Mouse (Mus musculus) cerebellum, postnatal 36 days (tissue): Measurements from ENCODE around the gene Rims1.

Experiments used
- DNase-seq, 2 experiments: peaks; one replicate each; pipeline ENCODE4 v3.0.0; 2021 to 2022; ENCODE audit warnings: mixed read lengths in 2 of 2

Rims1 gene

GRCm38 (mm10) chr1:22338914-22339313 is 466.9 kb downstream of the Rims1 start:
- no peak for DNase-seq

GRCm38 (mm10) chr1:22320941-22321676 is 484.7 kb downstream of the Rims1 start:
- no peak for DNase-seq

- DNase-seq: no peak
Measured at GRCm38 (mm10) chr1:22315537-22315936, 490.3 kb downstream of the Rims1 start.

GRCm38 (mm10) chr1:22311471-22311870 is 494.3 kb downstream of the Rims1 start:
- no peak for DNase-seq

GRCm38 (mm10) chr1:22306519-22306918 is 499.3 kb downstream of the Rims1 start:
- no peak for DNase-seq

- DNase-seq: no peak
Measured at GRCm38 (mm10) chr1:22305932-22306331, 499.9 kb downstream of the Rims1 start.

- DNase-seq: no peak
Measured at GRCm38 (mm10) chr1:22293953-22294352, 511.8 kb downstream of the Rims1 start.

GRCm38 (mm10) chr1:22293310-22293709 is 512.5 kb downstream of the Rims1 start:
- no peak for DNase-seq

GRCm38 (mm10) chr1:22286807-22287206 is 519.0 kb downstream of the Rims1 start:
- no peak for DNase-seq

GRCm38 (mm10) chr1:22279954-22280353 is 525.8 kb downstream of the Rims1 start:
- no peak for DNase-seq

GRCm38 (mm10) chr1:22274081-22274480 is 531.7 kb downstream of the Rims1 start:
- no peak for DNase-seq

- DNase-seq: no peak
Measured at GRCm38 (mm10) chr1:22270131-22270530, 535.7 kb downstream of the Rims1 start.

- DNase-seq: peak; percentile 81 to 89
Measured at GRCm38 (mm10) chr1:22268581-22269359, 537.0 kb downstream of the Rims1 start.

- no peak for DNase-seq
Measured at GRCm38 (mm10) chr1:22266491-22266890, 539.3 kb downstream of the Rims1 start.

- DNase-seq: no peak
Measured at GRCm38 (mm10) chr1:22265528-22265927, 540.3 kb downstream of the Rims1 start.

GRCm38 (mm10) chr1:22262169-22262950 is 543.4 kb downstream of the Rims1 start:
- DNase-seq: no peak

GRCm38 (mm10) chr1:22261702-22262101 is 544.1 kb downstream of the Rims1 start:
- DNase-seq: peak; percentile 50 to 53

GRCm38 (mm10) chr1:22260291-22260690 is 545.5 kb downstream of the Rims1 start:
- no peak for DNase-seq

GRCm38 (mm10) chr1:22258356-22258755 is 547.4 kb downstream of the Rims1 start:
- peak; percentile 22 to 30 for DNase-seq

- DNase-seq: no peak
Measured at GRCm38 (mm10) chr1:22254278-22254677, 551.5 kb downstream of the Rims1 start.

- no peak for DNase-seq
Measured at GRCm38 (mm10) chr1:22252873-22253272, 552.9 kb downstream of the Rims1 start.

GRCm38 (mm10) chr1:22248898-22249386 is 556.9 kb downstream of the Rims1 start:
- DNase-seq: no peak

GRCm38 (mm10) chr1:22245748-22246147 is 560.0 kb downstream of the Rims1 start:
- DNase-seq: no peak
